Mouse (Mus musculus): ENCODE results near the gene Ep400. TPM values are rescaled to one million over a fixed set of nuclear protein-coding genes. Genes with fewer than 3 reads are reported as not detected.

The Ep400 gene
- total and polyA plus RNA-seq, 2 experiments from 2014 or later, result 38.5 to 67.2 TPM

GRCm38 (mm10) chr5:110806676-110807075 is 36.2 kb upstream of the Ep400 start:
- H3K9ac ChIP-seq (replicated peaks; ENCODE audit: low read length, poor library complexity, severe bottlenecking), result no peak overlapping the region

GRCm38 (mm10) chr5:110806154-110806553 is 35.6 kb upstream of the Ep400 start:
- Histone ChIP-seq H3K4me3 (ENCODE audit: low read depth, low read length) (no peak overlapping the region), H3K4me2 (ENCODE audit: low read depth, low read length, poor library complexity, severe bottlenecking) (no peak overlapping the region), H3K36me3 (ENCODE audit: insufficient read depth, low read length) (peaks cover 8% of the 10 kb centered on the region), H3K4me1 (ENCODE audit: insufficient read depth, low read length) (peaks cover 5% of the 10 kb centered on the region; the same call in 1 of the 2 replicates), H3K27ac (ENCODE audit: low read depth, low read length) (no peak overlapping the region), H3K27me3 (ENCODE audit: insufficient read depth, low read length) (no peaks in the 10 kb centered on the region), H3K9me3 (ENCODE audit: low read length) (no peaks in the 10 kb centered on the region), H3K9ac (replicated peaks; ENCODE audit: low read length, poor library complexity, severe bottlenecking) (no peak overlapping the region)
- no peak for TF ChIP-seq CTCF (IDR thresholded peaks at IDR 0.05)
- WGBS, result 88% methylated on average over 4 of the region's 4 CpGs
- ATAC-seq (ENCODE audit: low FRiP score) (no peak), DNase-seq (ENCODE audit: low spot score) (no peak)

More at GRCm38 (mm10) chr5:110806676-110807075, 36.2 kb upstream of the Ep400 start:
- WGBS, result 97% methylated on average over 1 of the region's 1 CpGs
- no peak overlapping the region for H3K4me3 ChIP-seq (ENCODE audit: low read depth, low read length)
- no peak for TF ChIP-seq CTCF (IDR thresholded peaks at IDR 0.05)
- H3K27ac ChIP-seq (ENCODE audit: low read depth, low read length), result no peak overlapping the region
- ATAC-seq (ENCODE audit: low FRiP score) (no peak), DNase-seq (ENCODE audit: low spot score) (no peak)
- H3K4me2 ChIP-seq (ENCODE audit: low read depth, low read length, poor library complexity, severe bottlenecking), result no peak overlapping the region
- H3K36me3 ChIP-seq (ENCODE audit: insufficient read depth, low read length), result peaks cover 7% of the 10 kb centered on the region
- no peaks in the 10 kb centered on the region for H3K9me3 ChIP-seq (ENCODE audit: low read length)
- H3K4me1 ChIP-seq (ENCODE audit: insufficient read depth, low read length), result peaks cover 5% of the 10 kb centered on the region; the same call in 1 of the 2 replicates
- no peaks in the 10 kb centered on the region for H3K27me3 ChIP-seq (ENCODE audit: insufficient read depth, low read length)

GRCm38 (mm10) chr5:110804012-110804743 is 33.7 kb upstream of the Ep400 start:
- TF ChIP-seq CTCF (IDR thresholded peaks at IDR 0.05), result no peak
- WGBS, result 90% methylated on average over 7 of the region's 7 CpGs
- ATAC-seq (ENCODE audit: low FRiP score) (no peak), DNase-seq (ENCODE audit: low spot score) (no peak)
- Histone ChIP-seq H3K9ac (replicated peaks; ENCODE audit: low read length, poor library complexity, severe bottlenecking) (no peak overlapping the region), H3K27me3 (ENCODE audit: insufficient read depth, low read length) (no peaks in the 10 kb centered on the region), H3K4me3 (ENCODE audit: low read depth, low read length) (no peak overlapping the region), H3K4me1 (ENCODE audit: insufficient read depth, low read length) (peaks cover 5% of the 10 kb centered on the region; the same call in 1 of the 2 replicates), H3K27ac (ENCODE audit: low read depth, low read length) (no peak overlapping the region), H3K36me3 (ENCODE audit: insufficient read depth, low read length) (peaks cover 19% of the 10 kb centered on the region), H3K9me3 (ENCODE audit: low read length) (no peaks in the 10 kb centered on the region), H3K4me2 (ENCODE audit: low read depth, low read length, poor library complexity, severe bottlenecking) (no peak overlapping the region)

GRCm38 (mm10) chr5:110802809-110803208 is 32.3 kb upstream of the Ep400 start:
- no peak overlapping the region for H3K4me3 ChIP-seq (ENCODE audit: low read depth, low read length)
- H3K9me3 ChIP-seq (ENCODE audit: low read length), result no peaks in the 10 kb centered on the region
- no peaks in the 10 kb centered on the region for H3K27me3 ChIP-seq (ENCODE audit: insufficient read depth, low read length)
- no peak overlapping the region for H3K9ac ChIP-seq (replicated peaks; ENCODE audit: low read length, poor library complexity, severe bottlenecking)
- ATAC-seq (ENCODE audit: low FRiP score) (no peak), DNase-seq (ENCODE audit: low spot score) (no peak)
- peaks cover 28% of the 10 kb centered on the region for H3K36me3 ChIP-seq (ENCODE audit: insufficient read depth, low read length)
- peaks cover 4% of the 10 kb centered on the region; the same call in 1 of the 2 replicates for H3K4me1 ChIP-seq (ENCODE audit: insufficient read depth, low read length)
- H3K4me2 ChIP-seq (ENCODE audit: low read depth, low read length, poor library complexity, severe bottlenecking), result no peak overlapping the region
- TF ChIP-seq CTCF (IDR thresholded peaks at IDR 0.05), result no peak
- no peak overlapping the region for H3K27ac ChIP-seq (ENCODE audit: low read depth, low read length)

GRCm38 (mm10) chr5:110802186-110802585 is 31.7 kb upstream of the Ep400 start:
- no peaks in the 10 kb centered on the region for H3K9me3 ChIP-seq (ENCODE audit: low read length)
- TF ChIP-seq CTCF (IDR thresholded peaks at IDR 0.05), result no peak
- H3K27ac ChIP-seq (ENCODE audit: low read depth, low read length), result no peak overlapping the region
- no peak overlapping the region for H3K4me2 ChIP-seq (ENCODE audit: low read depth, low read length, poor library complexity, severe bottlenecking)
- H3K27me3 ChIP-seq (ENCODE audit: insufficient read depth, low read length), result no peaks in the 10 kb centered on the region
- no peak overlapping the region for H3K4me3 ChIP-seq (ENCODE audit: low read depth, low read length)
- H3K4me1 ChIP-seq (ENCODE audit: insufficient read depth, low read length), result no peaks in the 10 kb centered on the region; the same call in 1 of the 2 replicates
- ATAC-seq (ENCODE audit: low FRiP score) (no peak), DNase-seq (ENCODE audit: low spot score) (peak; percentile 18)
- no peak overlapping the region for H3K9ac ChIP-seq (replicated peaks; ENCODE audit: low read length, poor library complexity, severe bottlenecking)
- H3K36me3 ChIP-seq (ENCODE audit: insufficient read depth, low read length), result peaks cover 34% of the 10 kb centered on the region
- WGBS, result 89% methylated on average over 4 of the region's 4 CpGs

- TF ChIP-seq CTCF (IDR thresholded peaks at IDR 0.05), result no peak
- Histone ChIP-seq H3K4me3 (ENCODE audit: low read depth, low read length) (no peak overlapping the region), H3K36me3 (ENCODE audit: insufficient read depth, low read length) (peaks cover 42% of the 10 kb centered on the region), H3K27ac (ENCODE audit: low read depth, low read length) (no peak overlapping the region), H3K27me3 (ENCODE audit: insufficient read depth, low read length) (no peaks in the 10 kb centered on the region), H3K9me3 (ENCODE audit: low read length) (no peaks in the 10 kb centered on the region), H3K9ac (replicated peaks; ENCODE audit: low read length, poor library complexity, severe bottlenecking) (no peak overlapping the region), H3K4me1 (ENCODE audit: insufficient read depth, low read length) (no peaks in the 10 kb centered on the region), H3K4me2 (ENCODE audit: low read depth, low read length, poor library complexity, severe bottlenecking) (no peak overlapping the region)
- ATAC-seq (ENCODE audit: low FRiP score) (no peak), DNase-seq (ENCODE audit: low spot score) (no peak)
- 92% methylated on average over 3 of the region's 3 CpGs for WGBS
Measured at GRCm38 (mm10) chr5:110801036-110801624, 30.6 kb upstream of the Ep400 start.
